Mouse (Mus musculus): ENCODE results near the gene Edem3.
"Not testable (repeated sequence)": the region's sequence is repeated elsewhere in the genome, so short reads cannot be mapped to it uniquely, and the experiment has no call there.

Gene Edem3

DNA sequence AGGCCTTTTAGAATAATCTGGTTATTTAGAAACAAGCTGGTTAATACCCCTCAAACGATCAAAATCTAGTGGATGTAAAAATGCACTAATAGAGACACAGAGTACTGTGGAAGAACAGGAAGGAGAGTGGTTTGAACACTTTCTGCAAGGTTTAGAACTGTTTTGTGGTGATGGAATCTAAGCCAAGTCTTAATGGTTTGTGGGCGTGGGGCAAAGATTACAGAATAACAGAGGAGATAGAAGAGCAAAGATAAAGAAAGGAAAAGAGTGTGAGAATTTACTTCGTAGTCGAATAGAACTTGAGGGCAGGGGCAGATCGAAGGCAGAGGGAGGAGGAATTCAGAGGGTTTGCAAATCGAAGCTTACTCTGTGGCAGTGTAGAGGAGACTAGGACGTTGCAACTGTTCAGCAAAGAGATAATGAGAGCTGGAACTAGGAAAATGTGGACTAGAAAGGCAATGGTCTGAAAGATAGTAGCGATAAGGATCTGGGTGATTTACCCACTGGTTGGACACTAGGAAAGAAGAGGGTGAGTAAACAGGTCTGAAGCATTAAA lies 1.7 kb upstream of the Edem3 start:
- no peak for DNase-seq

DNA sequence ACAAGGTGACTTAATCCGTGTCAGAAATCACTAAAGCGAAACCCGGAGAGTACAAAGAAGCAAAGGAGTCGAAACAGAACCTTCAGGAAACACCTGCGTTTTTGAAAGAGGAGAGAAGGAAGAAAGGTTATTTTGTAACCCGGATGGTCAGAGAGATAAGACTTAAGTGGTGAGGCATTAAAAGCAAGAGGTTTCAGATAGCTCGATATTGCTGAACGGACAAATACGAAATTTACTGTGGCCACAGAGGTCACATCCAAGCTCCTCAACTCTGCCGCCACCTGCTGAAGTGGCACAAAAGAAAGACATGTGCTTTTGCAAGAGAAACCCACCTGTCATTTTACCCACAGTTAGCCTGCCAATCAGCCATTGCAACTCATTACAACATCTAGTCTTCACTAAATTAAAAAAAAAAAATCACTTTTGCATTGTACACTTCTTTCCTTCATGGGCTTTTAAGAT lies 1.1 kb upstream of the Edem3 start:
- peak; percentile 38 for DNase-seq

GRCm38 (mm10) chr1:151755660-151756424 lies 671 bp downstream of the Edem3 start:
- no peak for DNase-seq

GRCm38 (mm10) chr1:151756425-151756728 lies 1.2 kb downstream of the Edem3 start:
- DNase-seq = no peak

DNA sequence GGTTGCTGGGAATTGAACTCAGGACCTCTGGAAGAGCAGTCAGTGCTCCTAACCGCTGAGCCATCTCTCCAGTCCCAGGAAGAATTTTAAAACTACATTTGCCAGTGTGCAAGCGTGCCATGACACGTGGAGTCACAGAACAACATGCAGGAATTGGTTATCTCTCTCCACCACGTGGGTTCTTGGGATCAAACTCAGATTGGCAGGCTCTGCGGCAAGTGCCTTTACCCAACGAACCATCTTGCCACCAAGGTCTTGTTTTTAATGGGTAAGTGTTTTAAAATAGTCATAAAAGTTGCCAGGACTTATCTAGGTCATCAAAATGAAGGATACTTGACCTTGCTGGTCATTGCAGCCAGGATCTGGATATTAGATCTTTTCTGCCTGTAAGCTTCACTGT lies 3.1 kb downstream of the Edem3 start:
- DNase-seq = no peak

DNA sequence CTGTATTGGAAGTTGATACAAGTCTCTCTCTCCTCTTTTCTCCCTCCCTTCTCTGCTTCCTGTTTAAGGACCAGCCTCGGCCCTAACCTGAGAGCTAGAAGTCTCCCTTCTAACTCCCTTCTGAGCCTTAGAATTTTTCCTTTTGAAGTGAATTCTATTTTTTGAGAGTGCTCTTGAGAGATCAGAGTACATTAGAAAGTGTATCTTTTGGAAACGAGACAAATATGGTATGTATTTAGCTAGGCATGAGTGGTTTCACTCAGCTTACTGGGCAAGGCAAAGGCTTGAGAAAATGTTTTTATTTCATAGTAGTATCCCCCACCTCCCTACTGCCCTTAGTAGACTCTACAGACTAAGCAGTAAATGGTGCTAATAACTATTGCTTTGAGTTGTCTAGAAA lies 3.8 kb downstream of the Edem3 start:
- no peak for DNase-seq

DNA sequence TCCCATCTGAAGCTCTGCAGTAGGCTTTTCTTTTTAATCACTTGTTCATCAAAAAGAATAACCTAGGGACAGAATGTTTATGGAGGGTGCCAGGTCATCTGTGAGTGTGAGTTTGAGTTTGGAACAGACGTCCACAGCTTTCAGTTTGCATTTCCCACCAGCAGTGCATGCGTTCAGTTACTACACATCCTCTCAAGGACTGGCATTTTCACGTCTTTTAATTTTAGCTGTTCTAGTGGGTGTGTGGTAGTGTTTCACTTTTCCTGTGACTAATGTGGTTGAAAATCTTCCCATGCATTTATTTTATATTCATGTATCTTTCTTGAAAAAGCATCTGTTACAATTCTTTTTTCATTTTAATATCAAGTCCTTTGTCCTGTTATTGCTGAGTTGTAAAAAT lies 9.1 kb downstream of the Edem3 start:
- DNase-seq = no peak

DNA sequence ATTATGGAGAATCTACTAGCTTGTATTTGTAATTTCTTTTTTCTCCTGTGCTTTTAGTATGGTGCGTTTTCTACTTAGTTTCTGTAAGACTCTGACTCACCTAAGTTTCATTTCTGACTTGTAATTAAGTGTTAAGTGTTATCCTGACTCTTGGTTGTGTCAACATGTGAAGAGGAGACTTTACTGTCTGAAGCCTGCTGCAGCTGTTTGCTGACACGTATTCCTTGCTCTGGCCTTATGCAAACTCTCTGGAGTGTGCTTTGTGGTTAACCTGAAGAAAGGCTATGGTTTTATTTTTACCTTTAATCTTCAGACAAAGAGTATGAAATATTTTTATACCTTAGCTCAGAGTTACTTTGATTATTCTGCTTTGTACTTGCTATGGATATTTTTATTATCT lies 11.0 kb downstream of the Edem3 start:
- no peak for DNase-seq

DNA sequence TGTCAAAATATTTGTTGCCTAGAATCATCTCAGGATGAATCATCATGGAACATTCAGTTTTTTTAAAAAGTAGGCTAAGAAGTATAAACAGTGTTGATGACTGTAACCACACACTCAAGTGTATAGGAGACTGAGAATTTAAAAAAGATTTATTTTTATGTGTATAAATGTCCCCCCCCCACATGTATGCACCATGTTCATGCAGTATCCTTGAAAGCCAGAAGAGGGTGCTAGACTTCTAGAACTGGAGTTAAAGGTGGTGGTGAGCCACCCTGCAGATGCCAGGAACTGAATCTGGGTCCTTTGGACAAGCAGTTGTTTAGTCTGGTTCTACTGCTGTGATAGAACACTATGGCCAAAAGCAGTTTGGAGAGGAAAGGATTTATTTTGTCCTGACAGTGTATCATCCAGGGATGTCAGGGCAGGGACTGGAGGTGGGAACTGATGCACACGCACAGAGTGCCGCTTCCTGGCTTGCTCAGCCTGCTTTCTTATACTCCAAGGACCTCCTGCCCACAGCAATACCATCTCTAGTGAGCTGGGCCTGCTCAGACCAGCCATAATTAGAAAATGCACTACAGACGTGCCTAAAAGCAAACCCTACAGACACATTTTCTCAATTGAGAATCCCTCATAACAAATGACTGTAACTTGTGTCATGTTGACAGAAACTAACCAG lies 11.9 kb downstream of the Edem3 start:
- peak; percentile 16 for DNase-seq

GRCm38 (mm10) chr1:151769200-151769913 lies 14.2 kb downstream of the Edem3 start:
- DNase-seq = no peak

- DNase-seq = no peak
These were observed 22.4 kb downstream of the Edem3 start for GRCm38 (mm10) chr1:151777616-151778015.

- DNase-seq = no peak
These were observed 23.4 kb downstream of the Edem3 start for GRCm38 (mm10) chr1:151778592-151778991.

DNA sequence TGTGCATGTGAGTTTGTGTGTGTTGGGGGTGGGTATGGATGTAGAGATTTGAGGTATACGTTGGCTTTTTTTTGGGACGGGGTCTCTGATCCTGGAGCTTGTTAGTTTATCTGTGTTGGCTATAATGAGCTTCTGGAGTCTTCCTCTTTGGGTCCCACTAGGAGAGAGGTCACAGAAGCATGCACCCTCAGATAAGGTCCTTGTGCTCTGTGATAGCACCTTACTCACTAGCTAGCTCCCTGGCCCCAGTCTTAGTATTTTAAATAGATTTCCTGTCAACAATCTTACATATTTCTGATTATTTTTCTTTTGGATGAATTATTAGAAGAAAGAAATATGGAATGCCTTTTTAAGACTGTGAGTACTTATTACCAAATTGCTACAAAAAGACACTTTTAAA lies 24.1 kb downstream of the Edem3 start:
- no peak for DNase-seq

GRCm38 (mm10) chr1:151781447-151781846 lies 26.3 kb downstream of the Edem3 start:
- DNase-seq = no peak

- DNase-seq = no peak
These were observed 28.2 kb downstream of the Edem3 start for GRCm38 (mm10) chr1:151783403-151783802.

GRCm38 (mm10) chr1:151786406-151786805 lies 31.2 kb downstream of the Edem3 start:
- DNase-seq = no peak

DNA sequence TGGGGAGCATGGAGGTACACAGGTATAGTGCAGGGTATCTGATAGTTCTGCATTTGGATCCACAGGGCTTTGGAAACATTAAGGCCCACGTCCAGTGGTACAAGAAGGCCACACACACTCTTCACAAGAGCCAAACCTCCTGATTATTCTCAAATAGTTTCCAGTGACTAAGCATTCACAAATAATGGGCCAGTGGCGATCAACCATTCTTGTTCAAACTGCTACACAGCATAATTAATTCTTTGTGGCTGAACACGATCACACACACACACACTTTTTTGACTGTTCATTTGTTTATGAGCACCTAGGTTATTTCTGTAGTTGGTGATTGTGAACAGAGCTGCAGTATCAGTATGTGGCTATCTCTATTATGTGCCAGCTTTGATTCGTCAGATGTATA lies 34.0 kb downstream of the Edem3 start:
- no peak for DNase-seq

DNA sequence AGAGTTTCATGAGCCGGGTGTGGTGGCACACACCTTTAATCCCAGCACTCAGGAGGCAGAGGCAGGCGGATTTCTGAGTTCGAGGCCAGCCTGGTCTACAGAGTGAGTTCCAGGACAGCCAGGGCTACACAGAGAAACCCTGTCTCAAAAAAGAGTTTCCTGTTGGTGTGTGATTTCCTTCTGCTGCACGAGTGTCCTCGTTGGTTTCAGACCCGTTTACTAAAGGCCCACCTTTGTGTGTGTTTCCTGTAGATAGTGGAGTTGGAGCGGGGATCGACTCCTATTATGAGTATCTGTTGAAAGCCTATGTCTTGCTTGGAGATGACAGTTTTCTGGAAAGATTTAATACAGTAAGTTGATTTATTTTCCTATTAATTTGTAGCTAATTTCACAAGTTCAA lies 36.9 kb downstream of the Edem3 start:
- DNase-seq = not testable (repeated sequence)

GRCm38 (mm10) chr1:151802795-151803194 lies 47.6 kb downstream of the Edem3 start:
- DNase-seq = not testable (repeated sequence)

DNA sequence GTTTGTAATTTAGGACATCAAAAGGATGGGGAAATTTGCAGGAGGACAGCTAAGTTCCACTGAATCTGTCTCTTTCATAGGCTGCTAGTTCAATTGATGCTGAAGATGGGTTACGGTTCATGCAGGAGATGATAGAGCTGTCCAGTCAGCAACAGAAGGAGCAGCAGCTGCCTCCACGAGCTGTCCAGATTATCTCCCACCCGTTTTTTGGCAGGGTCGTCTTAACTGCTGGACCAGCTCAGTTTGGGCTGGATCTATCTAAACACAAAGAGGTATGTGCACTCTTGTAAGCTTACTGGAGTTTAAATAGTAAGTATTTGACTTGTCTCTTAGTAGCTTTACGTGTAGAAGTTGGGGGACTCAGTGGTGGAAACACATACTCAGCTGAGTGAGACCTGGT lies 52.1 kb downstream of the Edem3 start:
- DNase-seq = no peak

- DNase-seq = no peak
These were observed 55.7 kb downstream of the Edem3 start for GRCm38 (mm10) chr1:151810628-151811421.

DNA sequence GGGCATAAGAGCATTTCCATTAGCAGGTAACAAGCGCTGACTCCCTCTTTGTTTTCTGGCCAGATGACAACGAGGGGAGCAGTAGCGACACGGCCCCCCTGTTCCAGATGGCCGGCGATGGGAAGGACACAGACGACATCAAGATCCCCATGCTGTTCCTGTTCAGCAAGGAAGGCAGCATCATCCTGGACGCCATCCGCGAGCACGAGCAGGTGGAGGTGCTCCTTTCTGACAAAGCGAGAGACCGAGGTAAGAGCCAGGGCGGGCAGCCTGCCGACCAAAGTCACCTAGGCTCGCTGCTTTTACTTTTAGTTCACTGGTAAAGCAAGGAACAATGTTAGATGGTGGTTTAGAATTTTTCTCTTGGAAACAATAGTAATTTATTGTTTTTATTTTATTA lies 56.3 kb downstream of the Edem3 start:
- no peak for DNase-seq

Data from thymus, postnatal 14 days (tissue).